Mouse (Mus musculus) stomach, embryonic 14.5 days (tissue): Measurements from ENCODE around the gene 2010111I01Rik. TPM values are rescaled to one million over a fixed set of nuclear protein-coding genes. Genes with fewer than 3 reads are reported as not detected.

ENCODE experiments used
- ATAC-seq: fragments of 200-750 bp; cut with Nextera tagmentation; 2 replicates; pipeline ENCODE4 v1.8.0; 2017; ENCODE audit warnings: low read depth, moderate TSS enrichment; ENCODE audit not compliant: insufficient number of reproducible peaks, insufficient read depth, low FRiP score
- H3K27ac ChIP-seq: fragments of 300-500 bp; sonication (generic); 2 replicates; pipeline ENCODE4 v1.5.1; 2014; ENCODE audit warnings: mild to moderate bottlenecking, low read length, moderate library complexity, mixed read lengths
- H3K27me3 ChIP-seq: fragments of 300-500 bp; sonication (generic); 2 replicates; pipeline ENCODE4 v1.6.1; 2014; ENCODE audit warnings: low read length, control low read depth, mixed read lengths; ENCODE audit not compliant: control insufficient read depth, insufficient read depth
- H3K36me3 ChIP-seq: fragments of 300-500 bp; sonication (generic); 2 replicates; pipeline ENCODE4 v1.6.1; 2014; ENCODE audit warnings: mild to moderate bottlenecking, control low read depth, low read length, moderate library complexity, mixed read lengths; ENCODE audit not compliant: control insufficient read depth, insufficient read depth
- H3K4me1 ChIP-seq: fragments of 300-500 bp; sonication (generic); 2 replicates; pipeline ENCODE4 v1.6.1; 2014; ENCODE audit warnings: low read length, control low read depth, mixed read lengths; ENCODE audit not compliant: control insufficient read depth, insufficient read depth
- H3K4me2 ChIP-seq: fragments of 300-500 bp; sonication (generic); replicated peaks from 2 replicates; pipeline ENCODE4 v1.6.1; 2014; ENCODE audit warnings: low read depth, low read length, control low read depth
- H3K4me3 ChIP-seq: fragments of 300-500 bp; sonication (generic); 2 replicates; pipeline ENCODE4 v1.5.1; 2014; ENCODE audit warnings: low read depth, low read length, control low read depth
- H3K9ac ChIP-seq: fragments of 300-500 bp; sonication (generic); replicated peaks from 2 replicates; pipeline ENCODE4 v1.6.1; 2014; ENCODE audit warnings: low read depth, mild to moderate bottlenecking, control low read depth, low read length, moderate library complexity, mixed read lengths
- H3K9me3 ChIP-seq: fragments of 300-500 bp; sonication (generic); 2 replicates; pipeline ENCODE4 v1.6.1; 2016; ENCODE audit warnings: low read depth, low read length, control low read depth; ENCODE audit not compliant: control insufficient read depth
- WGBS: fragments of 180-500 bp; shearing (Covaris S2); extraction: QIAGEN DNeasy Blood & Tissue Kit; methylation state at CpG from one replicate; pipeline ENCODE4 v1.1.7; 2014; 5-methylcytosine and 5-hydroxymethylcytosine counted together
- polyA plus RNA-seq: library from polyadenylated mRNA; unstranded; fragments of >200 nt; fragmentation: Nextera tagmentation; extraction: Ambion mirVana; gene quantifications from 2 replicates; pipeline ENCODE4 v1.2.1, GENCODE M21; 2014

2010111I01Rik gene
- polyA plus RNA-seq, 1 experiment from 2014 or later, result 140 TPM

GRCm38 (mm10) chr13:62944109-62944508, 20.6 kb upstream of the 2010111I01Rik start:
- WGBS, result 36% methylated on average over 6 of the region's 6 CpGs
- Histone ChIP-seq H3K27ac (no peak overlapping the region), H3K9ac (no peak overlapping the region), H3K4me2 (no peak overlapping the region), H3K36me3 (no peaks in the 10 kb centered on the region), H3K27me3 (no peaks in the 10 kb centered on the region), H3K4me3 (no peak overlapping the region), H3K9me3 (no peaks in the 10 kb centered on the region), H3K4me1 (peaks cover 16% of the 10 kb centered on the region)
- no peak for ATAC-seq

DNA sequence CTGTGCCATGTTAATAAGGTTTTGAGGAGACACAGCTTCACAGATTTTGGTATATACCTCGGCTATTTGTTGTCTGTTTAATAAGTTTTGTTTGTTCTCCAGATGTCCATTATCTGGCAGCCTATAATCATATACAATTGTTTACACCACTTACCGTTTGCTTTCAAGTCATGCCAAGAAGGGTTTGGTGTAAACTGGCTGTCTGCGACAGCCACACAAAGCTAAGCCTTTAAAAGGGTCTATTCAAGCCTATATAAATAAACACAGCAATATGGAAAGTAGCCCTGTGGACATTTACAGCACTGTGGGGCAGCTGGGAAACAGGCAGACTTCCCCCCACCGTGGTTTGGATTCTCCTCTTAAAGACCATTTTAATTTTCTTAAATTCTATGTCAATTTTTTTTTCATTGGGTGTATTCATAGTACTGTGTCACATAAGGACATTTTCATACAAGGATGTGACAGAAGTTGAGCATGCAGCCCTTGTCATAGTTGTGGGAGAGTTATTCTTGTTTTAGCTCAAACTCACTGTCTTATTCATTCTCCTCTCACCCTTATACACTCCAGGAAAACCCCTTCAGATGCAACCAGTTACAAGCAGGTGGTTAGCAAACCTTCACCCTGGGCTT, 15.0 kb upstream of the 2010111I01Rik start:
- ATAC-seq, result no peak; the same call in 1 of the 2 replicates
- Histone ChIP-seq H3K4me2 (no peak overlapping the region), H3K27me3 (no peaks in the 10 kb centered on the region), H3K9me3 (no peaks in the 10 kb centered on the region), H3K9ac (no peak overlapping the region), H3K27ac (0 out of 2 replicates have a peak overlapping the region, but pooled peaks have one; percentile 10), H3K4me1 (peaks cover 8% of the 10 kb centered on the region), H3K36me3 (no peaks in the 10 kb centered on the region), H3K4me3 (no peak overlapping the region)
- 24% methylated on average over 4 of the region's 4 CpGs for WGBS

GRCm38 (mm10) chr13:62951606-62952005, 13.1 kb upstream of the 2010111I01Rik start:
- no peaks in the 10 kb centered on the region for H3K36me3 ChIP-seq
- H3K9me3 ChIP-seq, result no peaks in the 10 kb centered on the region
- H3K27ac ChIP-seq, result no peak overlapping the region
- H3K4me1 ChIP-seq, result peaks cover 3% of the 10 kb centered on the region; the same call in 1 of the 2 replicates
- no peak overlapping the region for H3K4me3 ChIP-seq
- 85% methylated on average over 1 of the region's 1 CpGs for WGBS
- no peaks in the 10 kb centered on the region for H3K27me3 ChIP-seq
- ATAC-seq, result no peak
- no peak overlapping the region for H3K9ac ChIP-seq
- no peak overlapping the region for H3K4me2 ChIP-seq

- peak; percentile 65; the same call in 1 of the 2 replicates for ATAC-seq
- Histone ChIP-seq H3K4me1 (peaks cover 3% of the 10 kb centered on the region; the same call in 1 of the 2 replicates), H3K4me2 (no peak overlapping the region), H3K27me3 (no peaks in the 10 kb centered on the region), H3K9me3 (no peaks in the 10 kb centered on the region), H3K36me3 (no peaks in the 10 kb centered on the region), H3K27ac (no peak overlapping the region), H3K9ac (no peak overlapping the region), H3K4me3 (no peak overlapping the region)
- WGBS, result 61% methylated on average over 3 of the region's 3 CpGs
These were observed 12.6 kb upstream of the 2010111I01Rik start for GRCm38 (mm10) chr13:62952047-62952446.

DNA sequence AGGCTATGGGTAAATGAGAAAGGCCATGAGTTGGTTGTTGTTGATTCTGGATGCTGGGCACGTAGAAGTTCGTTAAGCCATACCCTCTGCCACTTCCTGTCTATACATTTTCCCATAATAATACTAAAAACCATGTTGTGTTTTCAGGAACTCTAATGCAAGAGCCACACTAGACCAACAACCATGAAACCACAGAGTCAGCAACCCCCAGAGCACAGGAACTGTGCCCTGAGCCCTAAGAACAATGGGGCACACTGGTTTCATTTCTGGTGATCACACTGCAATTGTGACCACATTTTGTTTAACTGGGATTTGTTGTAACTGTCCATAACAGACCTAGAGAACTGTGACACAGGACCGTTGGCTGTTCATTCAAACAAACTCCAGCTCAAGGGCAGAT, 12.1 kb upstream of the 2010111I01Rik start:
- Histone ChIP-seq H3K27ac (no peak overlapping the region), H3K27me3 (no peaks in the 10 kb centered on the region), H3K9me3 (no peaks in the 10 kb centered on the region), H3K4me2 (no peak overlapping the region), H3K9ac (no peak overlapping the region), H3K36me3 (no peaks in the 10 kb centered on the region), H3K4me1 (peaks cover 3% of the 10 kb centered on the region; the same call in 1 of the 2 replicates), H3K4me3 (no peak overlapping the region)
- 67% methylated on average over 3 of the region's 3 CpGs for WGBS
- ATAC-seq, result no peak

GRCm38 (mm10) chr13:62955997-62956396, 8.7 kb upstream of the 2010111I01Rik start:
- H3K4me1 ChIP-seq, result 0 out of 2 replicates have a peak, but pooled peaks cover 3% of the 10 kb centered on the region
- 89% methylated on average over 6 of the region's 6 CpGs for WGBS
- ATAC-seq, result no peak
- H3K27me3 ChIP-seq, result no peaks in the 10 kb centered on the region
- H3K36me3 ChIP-seq, result no peaks in the 10 kb centered on the region
- no peak overlapping the region for H3K9ac ChIP-seq
- no peak overlapping the region for H3K27ac ChIP-seq
- no peak overlapping the region for H3K4me2 ChIP-seq
- H3K9me3 ChIP-seq, result no peaks in the 10 kb centered on the region
- H3K4me3 ChIP-seq, result no peak overlapping the region

DNA sequence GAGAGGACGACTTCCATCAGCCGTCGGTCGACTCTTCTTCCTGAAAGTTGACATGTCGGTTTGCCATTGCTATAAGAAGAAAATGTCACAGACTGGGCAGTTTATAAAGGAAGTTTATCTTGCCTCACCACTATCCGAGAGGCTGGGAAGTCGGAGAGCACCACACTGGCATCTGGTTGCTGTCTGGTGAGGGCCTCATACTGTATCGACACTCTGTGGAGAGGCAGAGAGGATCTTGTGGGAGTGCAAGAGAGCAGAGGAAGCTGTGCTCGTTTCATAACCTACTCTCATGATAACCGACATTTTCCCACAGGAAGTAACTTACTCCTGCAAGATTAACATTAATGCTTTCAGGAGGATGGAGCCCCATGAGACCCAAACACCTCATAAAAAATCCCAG, 7.9 kb upstream of the 2010111I01Rik start:
- H3K36me3 ChIP-seq, result no peaks in the 10 kb centered on the region
- no peaks in the 10 kb centered on the region for H3K9me3 ChIP-seq
- no peak overlapping the region for H3K4me2 ChIP-seq
- no peak for ATAC-seq
- no peak overlapping the region for H3K9ac ChIP-seq
- H3K4me3 ChIP-seq, result no peak overlapping the region
- H3K27ac ChIP-seq, result no peak overlapping the region
- H3K27me3 ChIP-seq, result no peaks in the 10 kb centered on the region
- 0 out of 2 replicates have a peak, but pooled peaks cover 3% of the 10 kb centered on the region for H3K4me1 ChIP-seq
- WGBS, result 64% methylated on average over 10 of the region's 10 CpGs

DNA sequence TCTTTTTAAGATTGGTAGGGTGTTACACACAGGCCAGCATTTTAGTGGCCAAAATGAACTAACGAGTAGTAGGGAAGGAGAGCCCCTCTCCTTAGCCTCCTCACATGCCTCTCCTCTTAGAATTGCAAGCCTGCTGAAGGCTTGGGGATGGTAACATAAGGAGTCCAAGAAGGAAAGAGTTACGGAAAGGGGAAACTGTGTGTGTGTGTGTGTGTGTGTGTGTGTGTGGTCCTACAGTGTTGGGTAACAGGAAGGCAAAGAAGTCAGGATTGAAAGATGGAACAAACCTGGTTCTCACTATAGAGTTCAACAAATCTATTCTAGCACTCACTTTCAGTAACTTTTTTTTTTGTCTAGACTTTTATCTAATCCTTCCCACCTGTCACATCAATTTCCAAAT, 1.3 kb upstream of the 2010111I01Rik start:
- Histone ChIP-seq H3K4me1 (0 out of 2 replicates have a peak, but pooled peaks cover 9% of the 10 kb centered on the region), H3K9me3 (no peaks in the 10 kb centered on the region), H3K27ac (no peak overlapping the region), H3K4me3 (no peak overlapping the region), H3K9ac (no peak overlapping the region), H3K27me3 (no peaks in the 10 kb centered on the region), H3K36me3 (no peaks in the 10 kb centered on the region), H3K4me2 (no peak overlapping the region)
- 86% methylated on average over 2 of the region's 2 CpGs for WGBS
- no peak for ATAC-seq

DNA sequence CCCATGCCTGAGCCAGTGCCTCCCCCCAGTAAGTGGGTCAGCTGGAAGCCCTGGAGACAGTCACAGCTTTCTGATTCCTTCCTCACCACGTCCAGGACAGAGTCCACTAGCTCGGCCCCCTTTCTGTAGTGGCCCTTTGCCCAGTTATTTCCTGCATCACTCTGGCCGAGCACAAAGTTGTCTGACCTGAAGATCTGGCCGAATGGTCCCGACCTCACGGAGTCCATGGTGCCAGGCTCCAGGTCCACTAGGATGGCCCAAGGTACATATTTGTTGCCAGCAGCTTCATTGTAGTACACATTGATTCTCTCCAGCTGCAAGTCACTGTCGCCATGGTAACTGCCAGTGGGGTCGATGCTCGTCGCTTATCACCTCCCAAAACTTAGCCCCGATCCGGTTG, 3.5 kb downstream of the 2010111I01Rik start:
- WGBS, result 77% methylated on average over 12 of the region's 12 CpGs
- Histone ChIP-seq H3K27ac (no peak overlapping the region), H3K4me1 (0 out of 2 replicates have a peak, but pooled peaks cover 6% of the 10 kb centered on the region), H3K27me3 (no peaks in the 10 kb centered on the region), H3K9ac (no peak overlapping the region), H3K9me3 (no peaks in the 10 kb centered on the region), H3K4me2 (no peak overlapping the region), H3K36me3 (no peaks in the 10 kb centered on the region), H3K4me3 (no peak overlapping the region)
- no peak for ATAC-seq
